Mouse (Mus musculus): Measurements from ENCODE around the gene Carm1. TPM values are rescaled to one million over a fixed set of nuclear protein-coding genes. Genes with fewer than 3 reads are reported as not detected.

The Carm1 gene
- total and polyA plus RNA-seq, 2 experiments from 2014 or later = 27.3 to 97.4 TPM

- Histone ChIP-seq H3K4me1 (ENCODE audit: insufficient read depth, low read length) (peaks cover 6% of the 10 kb centered on the region), H3K4me2 (ENCODE audit: low read depth, low read length, poor library complexity, severe bottlenecking) (peak overlapping the region; percentile 71), H3K27me3 (ENCODE audit: insufficient read depth, low read length) (no peaks in the 10 kb centered on the region), H3K27ac (ENCODE audit: low read depth, low read length) (peak overlapping the region; percentile 96), H3K9me3 (ENCODE audit: low read length) (no peaks in the 10 kb centered on the region), H3K9ac (replicated peaks; ENCODE audit: low read length, poor library complexity, severe bottlenecking) (peak overlapping the region; percentile 95; the same call in 1 of the 2 replicates), H3K36me3 (ENCODE audit: insufficient read depth, low read length) (0 out of 2 replicates have a peak, but pooled peaks cover 3% of the 10 kb centered on the region), H3K4me3 (ENCODE audit: low read depth, low read length) (peak overlapping the region; percentile 79)
- DNase-seq (ENCODE audit: low spot score) (no peak), ATAC-seq (ENCODE audit: low FRiP score) (peak; percentile 41)
- peak; percentile 5; the same call in 1 of the 2 replicates for TF ChIP-seq CTCF (IDR thresholded peaks at IDR 0.05)
- 5% methylated on average over 9 of the region's 9 CpGs for WGBS
Measured at GRCm38 (mm10) chr9:21545351-21545915, 1.3 kb upstream of the Carm1 start.

DNA sequence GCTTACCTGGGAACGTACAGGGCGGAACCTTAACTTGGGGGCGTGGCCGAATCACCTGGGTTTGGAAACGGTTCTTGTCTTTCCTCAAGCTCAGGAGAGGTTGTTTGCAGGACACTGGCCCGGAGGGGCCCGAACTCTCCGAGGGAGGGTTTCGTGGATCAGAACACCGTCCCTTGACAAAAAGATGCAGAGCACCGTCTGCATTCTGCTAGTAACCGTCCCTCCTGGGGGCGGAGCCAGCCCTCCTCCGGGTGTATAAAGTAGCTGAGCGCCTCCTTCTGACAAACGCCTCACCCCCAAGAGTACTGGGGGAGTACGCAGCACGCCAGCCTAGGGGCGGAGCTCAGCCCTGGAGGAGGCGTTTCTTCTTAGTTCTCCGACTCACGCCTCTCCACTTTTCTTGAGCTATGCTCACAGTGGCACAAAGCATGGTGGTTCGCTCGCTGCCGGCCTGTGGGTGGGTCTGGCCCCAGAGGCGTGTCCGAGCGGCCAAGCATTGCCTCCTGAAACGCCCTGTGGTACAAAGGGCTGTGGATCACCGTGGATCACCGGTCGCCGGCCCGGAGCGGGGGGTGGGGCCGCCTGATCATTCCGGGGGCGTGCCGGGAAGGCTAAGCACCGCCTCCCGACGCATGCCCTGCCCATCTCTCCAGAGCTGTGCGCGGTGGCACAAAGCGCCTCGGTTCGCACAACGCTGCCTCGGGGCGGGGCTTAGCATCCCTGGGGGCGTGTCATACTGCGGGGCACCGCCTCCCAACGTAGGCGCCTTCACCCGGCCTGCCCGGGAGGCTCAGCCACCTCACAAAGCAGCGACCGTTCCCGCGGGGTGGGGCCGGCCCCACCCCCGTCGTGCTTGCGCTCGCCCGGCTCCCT, 542 bp upstream of the Carm1 start:
- DNase-seq (ENCODE audit: low spot score) = peak; percentile 98
- peak overlapping the region; percentile 71 for H3K4me2 ChIP-seq (ENCODE audit: low read depth, low read length, poor library complexity, severe bottlenecking)
- H3K9ac ChIP-seq (replicated peaks; ENCODE audit: low read length, poor library complexity, severe bottlenecking) = peak overlapping the region; percentile 95
- peak; percentile 69 for TF ChIP-seq CTCF (IDR thresholded peaks at IDR 0.05)
- H3K4me1 ChIP-seq (ENCODE audit: insufficient read depth, low read length) = peaks cover 6% of the 10 kb centered on the region
- ATAC-seq (ENCODE audit: low FRiP score) = peak; percentile 94
- peaks cover 3% of the 10 kb centered on the region; the same call in 1 of the 2 replicates for H3K36me3 ChIP-seq (ENCODE audit: insufficient read depth, low read length)
- under 1% methylated on average over 60 of the region's 67 CpGs for WGBS
- H3K4me3 ChIP-seq (ENCODE audit: low read depth, low read length) = peak overlapping the region; percentile 79
- peak overlapping the region; percentile 96 for H3K27ac ChIP-seq (ENCODE audit: low read depth, low read length)
- H3K9me3 ChIP-seq (ENCODE audit: low read length) = no peaks in the 10 kb centered on the region
- no peaks in the 10 kb centered on the region for H3K27me3 ChIP-seq (ENCODE audit: insufficient read depth, low read length)

DNA sequence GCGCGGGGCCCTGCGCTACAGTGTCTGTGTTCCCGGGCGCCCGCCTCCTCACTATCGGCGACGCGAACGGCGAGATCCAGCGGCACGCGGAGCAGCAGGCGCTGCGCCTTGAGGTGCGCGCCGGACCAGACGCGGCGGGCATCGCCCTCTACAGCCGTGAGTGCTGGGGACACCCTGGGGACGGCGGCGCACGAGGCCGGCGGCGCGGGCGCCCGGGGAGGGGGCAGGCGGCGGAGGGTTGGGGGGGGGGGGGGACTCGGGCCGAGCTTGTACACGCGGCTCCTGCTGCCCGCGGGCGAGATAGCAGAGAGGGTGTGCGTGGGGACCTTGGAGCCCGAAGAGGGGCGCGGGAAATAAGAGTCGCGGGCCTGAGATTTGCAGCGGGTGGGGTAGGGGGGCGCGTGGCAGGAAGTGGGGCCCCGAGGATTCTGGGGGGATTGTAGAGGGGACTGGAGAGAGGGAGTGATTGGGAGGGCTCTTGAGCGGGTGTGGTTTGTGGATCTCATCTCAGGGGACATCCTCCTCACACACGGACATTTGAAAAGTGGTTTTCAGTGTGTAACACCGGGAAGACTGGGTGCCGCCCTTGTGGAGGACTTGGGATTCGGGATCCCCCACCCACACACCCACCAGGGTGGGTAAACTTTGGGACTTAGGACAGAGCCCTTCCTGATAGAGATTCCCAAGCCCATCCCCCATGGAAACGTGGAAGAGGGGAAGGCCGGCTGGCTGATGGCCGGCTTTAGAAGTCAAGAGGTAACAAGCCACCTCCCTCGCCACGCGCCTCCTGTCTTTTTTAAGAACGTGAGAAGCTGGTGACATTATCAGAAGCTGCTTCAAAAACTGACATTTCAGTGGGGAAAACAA, 614 bp downstream of the Carm1 start:
- Histone ChIP-seq H3K36me3 (ENCODE audit: insufficient read depth, low read length) (peaks cover 3% of the 10 kb centered on the region; the same call in 1 of the 2 replicates), H3K27me3 (ENCODE audit: insufficient read depth, low read length) (no peaks in the 10 kb centered on the region), H3K9me3 (ENCODE audit: low read length) (no peaks in the 10 kb centered on the region), H3K9ac (replicated peaks; ENCODE audit: low read length, poor library complexity, severe bottlenecking) (peak overlapping the region; percentile 95), H3K4me2 (ENCODE audit: low read depth, low read length, poor library complexity, severe bottlenecking) (peak overlapping the region; percentile 71), H3K27ac (ENCODE audit: low read depth, low read length) (peak overlapping the region; percentile 96), H3K4me1 (ENCODE audit: insufficient read depth, low read length) (peaks cover 6% of the 10 kb centered on the region), H3K4me3 (ENCODE audit: low read depth, low read length) (peak overlapping the region; percentile 79)
- ATAC-seq (ENCODE audit: low FRiP score) = peak; percentile 19
- WGBS = under 1% methylated on average over 30 of the region's 66 CpGs
- TF ChIP-seq CTCF (IDR thresholded peaks at IDR 0.05) = peak; percentile 2
- peak; percentile 62 for DNase-seq (ENCODE audit: low spot score)

GRCm38 (mm10) chr9:21551049-21551448, 4.4 kb downstream of the Carm1 start:
- Histone ChIP-seq H3K27ac (ENCODE audit: low read depth, low read length) (no peak overlapping the region), H3K27me3 (ENCODE audit: insufficient read depth, low read length) (no peaks in the 10 kb centered on the region), H3K4me2 (ENCODE audit: low read depth, low read length, poor library complexity, severe bottlenecking) (no peak overlapping the region), H3K36me3 (ENCODE audit: insufficient read depth, low read length) (peaks cover 10% of the 10 kb centered on the region; the same call in 1 of the 2 replicates), H3K9ac (replicated peaks; ENCODE audit: low read length, poor library complexity, severe bottlenecking) (no peak overlapping the region), H3K4me3 (ENCODE audit: low read depth, low read length) (no peak overlapping the region), H3K4me1 (ENCODE audit: insufficient read depth, low read length) (peaks cover 6% of the 10 kb centered on the region), H3K9me3 (ENCODE audit: low read length) (no peaks in the 10 kb centered on the region)
- DNase-seq (ENCODE audit: low spot score) (no peak), ATAC-seq (ENCODE audit: low FRiP score) (no peak)
- 90% methylated on average over 2 of the region's 2 CpGs for WGBS
- no peak for TF ChIP-seq CTCF (IDR thresholded peaks at IDR 0.05)

- WGBS = 90% methylated on average over 6 of the region's 6 CpGs
- Histone ChIP-seq H3K36me3 (ENCODE audit: insufficient read depth, low read length) (peaks cover 13% of the 10 kb centered on the region; the same call in 1 of the 2 replicates), H3K9me3 (ENCODE audit: low read length) (no peaks in the 10 kb centered on the region), H3K27ac (ENCODE audit: low read depth, low read length) (no peak overlapping the region), H3K4me2 (ENCODE audit: low read depth, low read length, poor library complexity, severe bottlenecking) (no peak overlapping the region), H3K27me3 (ENCODE audit: insufficient read depth, low read length) (no peaks in the 10 kb centered on the region), H3K4me3 (ENCODE audit: low read depth, low read length) (no peak overlapping the region), H3K9ac (replicated peaks; ENCODE audit: low read length, poor library complexity, severe bottlenecking) (no peak overlapping the region), H3K4me1 (ENCODE audit: insufficient read depth, low read length) (no peaks in the 10 kb centered on the region)
- ATAC-seq (ENCODE audit: low FRiP score) (no peak), DNase-seq (ENCODE audit: low spot score) (no peak)
- no peak for TF ChIP-seq CTCF (IDR thresholded peaks at IDR 0.05)
Measured at GRCm38 (mm10) chr9:21553607-21554273, 7.0 kb downstream of the Carm1 start.

Measured in midbrain, postnatal 0 days (tissue).